Mouse (Mus musculus) heart, postnatal 4 days (tissue): ENCODE results near the gene Gm16451. TPM values are rescaled to one million over a fixed set of nuclear protein-coding genes. Genes with fewer than 3 reads are reported as not detected.
"Not testable (repeated sequence)": the region's sequence is repeated elsewhere in the genome, so short reads cannot be mapped to it uniquely, and the experiment has no call there.

ENCODE experiments used
- DNase-seq: peaks from one replicate; pipeline ENCODE4 v3.0.0; 2021
- total RNA-seq, 2 experiments: library from RNA; stranded (reverse); gene quantifications; 2 replicates each; pipeline ENCODE4 v1.2.3; 2021

Gene Gm16451
- total RNA-seq, result not detected

- not testable (repeated sequence) for DNase-seq
These were observed at the start of gene Gm16451 for GRCm38 (mm10) chr7:22118145-22118544. TSS of gene Gm16451 (minus strand) at chr7:22118245.

DNA sequence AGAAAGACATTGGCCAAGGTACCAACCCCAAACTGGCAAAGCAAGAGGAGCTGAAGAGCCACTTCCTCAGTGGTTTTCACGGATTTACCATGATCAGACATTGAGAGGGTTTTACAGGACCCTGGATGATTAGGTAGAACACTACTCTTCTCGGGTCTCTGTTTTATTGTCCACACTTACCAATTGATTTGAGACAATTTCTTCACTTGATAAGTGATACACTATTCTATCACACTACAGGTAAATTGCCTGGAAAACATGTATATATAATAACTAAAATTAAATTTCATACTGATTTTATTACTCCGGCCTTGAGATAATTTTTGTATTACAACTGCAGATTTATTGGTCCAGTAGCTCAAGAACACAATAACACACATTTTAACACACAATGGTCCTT, 45.9 kb upstream of the Gm16451 start, which contains the start of gene Vmn1r142:
Gene Vmn1r142 (minus strand): TSS at position 101 of the 400 bp plus-strand sequence.
- not testable (repeated sequence) for DNase-seq

- not testable (repeated sequence) for DNase-seq
These were observed 16.6 kb upstream of the Gm16451 start, which contains the start of gene Gm10666 for GRCm38 (mm10) chr7:22134641-22135040. TSS of gene Gm10666 (minus strand) at chr7:22134741.

DNA sequence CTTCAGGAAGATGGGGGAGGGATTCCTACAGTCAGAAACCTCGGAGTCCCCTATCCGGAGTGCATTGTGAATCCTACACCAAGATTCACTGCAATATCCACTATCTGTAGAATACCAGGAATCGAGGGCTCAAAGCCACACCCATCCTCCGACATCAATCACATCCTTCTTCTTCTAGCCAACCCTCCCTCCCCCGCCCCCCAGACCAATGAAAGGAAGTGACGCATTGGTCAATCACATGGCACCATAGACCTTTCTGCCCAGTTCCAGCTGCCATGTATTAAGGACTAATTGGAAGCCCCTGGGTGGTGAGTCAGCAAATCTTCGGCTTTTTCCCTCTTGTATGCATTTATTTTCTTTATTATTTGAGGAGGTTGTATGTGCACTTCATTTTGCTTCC, 49.3 kb downstream of the Gm16451 start, which contains the start of gene Vmn1r139:
Gene Vmn1r139 (plus strand): TSS at position 301 of the 400 bp plus-strand sequence.
- DNase-seq, result not testable (repeated sequence)

Other genes starting within 250 kb of the Gm16451 start
- not detected for gene Gm5891, start 197.0 kb downstream of the Gm16451 start, total RNA-seq
- gene Vmn1r137, start 123.7 kb downstream of the Gm16451 start, total RNA-seq, result not detected
- gene Vmn1r138, start 89.3 kb downstream of the Gm16451 start, total RNA-seq, result not detected
- gene Gm6176, start 61.9 kb downstream of the Gm16451 start, total RNA-seq, result not detected
- not detected for gene Vmn1r139, start 49.2 kb downstream of the Gm16451 start, total RNA-seq
- gene Gm10666, start 16.5 kb upstream of the Gm16451 start, total RNA-seq, result not detected
- gene Vmn1r142, start 45.8 kb upstream of the Gm16451 start, total RNA-seq, result not detected
- gene Vmn1r143, start 71.1 kb upstream of the Gm16451 start, total RNA-seq, result not detected
- gene Gm8653, start 83.0 kb upstream of the Gm16451 start, total RNA-seq, result not detected
- gene Gm8453, start 111.2 kb upstream of the Gm16451 start, total RNA-seq, result not detected
- gene Gm4187, start 211.5 kb upstream of the Gm16451 start, total RNA-seq, result not detected